28 mouse cellular contexts compared by ENCODE assay signal in genomic region chr5:129535431-129535830, GRCm38 (mm10). TPM values are rescaled to one million over a fixed set of nuclear protein-coding genes. Genes with fewer than 3 reads are reported as not detected.
DNase-seq lines count a peak whose midpoint lies in the region; ATAC-seq and TF ChIP-seq lines count a peak whose summit lies in the region.
"Had no signal": no experiment of that assay in that cellular context is flagged by ENCODE, and none has a peak within 500 bp of the region (broad histone marks: within the 10 kb centered on the region; RNA-seq: fewer than 3 reads in every experiment).

No protein-coding gene starts in this region.

- peaks cover 42% of the 10 kb centered on the region for H3K36me3 ChIP-seq in heart, embryonic 12.5 days
- H3K36me3 ChIP-seq in heart, embryonic 10.5 days = peaks cover 51% of the 10 kb centered on the region
- H3K36me3 ChIP-seq in megakaryocyte, embryonic 14.5 days (replicated peaks; ENCODE audit: low read length) = peaks cover 96% of the 10 kb centered on the region
- H3K36me3 ChIP-seq in heart, postnatal 0 days (replicated peaks; ENCODE audit: control insufficient read depth, insufficient read depth, low read length) = peaks cover 24% of the 10 kb centered on the region
- peaks cover 32% of the 10 kb centered on the region for H3K36me3 ChIP-seq in hindbrain, embryonic 14.5 days (replicated peaks; ENCODE audit: control insufficient read depth, insufficient read depth)

- WGBS in heart, embryonic 12.5 days = 66% methylated on average over 3 of the region's 3 CpGs
- 65% methylated on average over 3 of the region's 3 CpGs for WGBS in heart, embryonic 10.5 days
- 51% methylated on average over 3 of the region's 3 CpGs for WGBS in heart, postnatal 0 days
- WGBS in hindbrain, embryonic 14.5 days = 97% methylated on average over 3 of the region's 3 CpGs

- ATAC-seq in heart, embryonic 12.5 days (ENCODE audit: insufficient number of reproducible peaks, low FRiP score) = 0 out of 2 replicates have a peak, but pooled peaks have one; percentile 39
- no peak for ATAC-seq in megakaryocyte, adult 5-6 weeks (ENCODE audit: poor library complexity, severe bottlenecking)
- ATAC-seq in heart, postnatal 0 days (ENCODE audit: insufficient read depth, low read depth) = no peak
- no peak for ATAC-seq in hindbrain, embryonic 14.5 days (ENCODE audit: low FRiP score)
- ATAC-seq: activated CD4-positive, CD25-positive, alpha-beta regulatory T cell, adult 4 months; midbrain, embryonic 16.5 days had no signal

- no peak overlapping the region for H3K4me3 ChIP-seq in heart, embryonic 12.5 days
- no peak overlapping the region for H3K4me3 ChIP-seq in heart, embryonic 10.5 days
- peak overlapping the region; percentile 77 for H3K4me3 ChIP-seq in megakaryocyte, embryonic 14.5 days (replicated peaks)
- H3K4me3 ChIP-seq in heart, postnatal 0 days (ENCODE audit: low read depth, low read length) = no peak overlapping the region
- no peak overlapping the region for H3K4me3 ChIP-seq in hindbrain, embryonic 14.5 days (replicated peaks; ENCODE audit: low read length)
- H3K4me3 ChIP-seq: embryonic facial prominence, embryonic 10.5 days; embryonic facial prominence, embryonic 15.5 days; forebrain, embryonic 12.5 days; hindbrain, embryonic 15.5 days; limb, embryonic 12.5 days; liver, embryonic 15.5 days had no signal

- peaks cover 34% of the 10 kb centered on the region for H3K4me1 ChIP-seq in heart, embryonic 12.5 days (replicated peaks)
- H3K4me1 ChIP-seq in heart, embryonic 10.5 days = peaks cover 24% of the 10 kb centered on the region
- peaks cover 66% of the 10 kb centered on the region for H3K4me1 ChIP-seq in megakaryocyte, embryonic 14.5 days
- peaks cover 26% of the 10 kb centered on the region for H3K4me1 ChIP-seq in heart, postnatal 0 days (ENCODE audit: control insufficient read depth, insufficient read depth)
- no peaks in the 10 kb centered on the region for H3K4me1 ChIP-seq in hindbrain, embryonic 14.5 days (replicated peaks; ENCODE audit: control insufficient read depth, insufficient read depth, low read length)
- H3K4me1 ChIP-seq: embryonic facial prominence, embryonic 10.5 days; embryonic facial prominence, embryonic 15.5 days; forebrain, embryonic 12.5 days; hindbrain, embryonic 15.5 days; limb, embryonic 12.5 days had no signal

- no peak overlapping the region for H3K9ac ChIP-seq in heart, embryonic 12.5 days
- no peak overlapping the region for H3K9ac ChIP-seq in heart, postnatal 0 days (replicated peaks; ENCODE audit: low read depth, low read length)
- no peak overlapping the region for H3K9ac ChIP-seq in hindbrain, embryonic 14.5 days
- H3K9ac ChIP-seq: embryonic facial prominence, embryonic 15.5 days; forebrain, embryonic 12.5 days; forebrain, postnatal 0 days; hindbrain, embryonic 15.5 days; limb, embryonic 12.5 days; liver, embryonic 15.5 days; lung, embryonic 14.5 days had no signal

- TF ChIP-seq CTCF in heart, postnatal 0 days (IDR thresholded peaks at IDR 0.05; ENCODE audit: low read depth) = no peak

- H3K9me3 ChIP-seq in heart, embryonic 12.5 days (replicated peaks) = no peaks in the 10 kb centered on the region
- H3K9me3 ChIP-seq in heart, embryonic 10.5 days = no peaks in the 10 kb centered on the region
- H3K9me3 ChIP-seq in megakaryocyte, embryonic 14.5 days = no peaks in the 10 kb centered on the region
- no peaks in the 10 kb centered on the region for H3K9me3 ChIP-seq in heart, postnatal 0 days (replicated peaks; ENCODE audit: control insufficient read depth, low read length)
- no peaks in the 10 kb centered on the region for H3K9me3 ChIP-seq in hindbrain, embryonic 14.5 days (ENCODE audit: control insufficient read depth, low read length)
- H3K9me3 ChIP-seq: embryonic facial prominence, embryonic 10.5 days; embryonic facial prominence, embryonic 15.5 days; forebrain, embryonic 12.5 days; hindbrain, embryonic 15.5 days; limb, embryonic 12.5 days; liver, embryonic 15.5 days had no signal

- peak overlapping the region; percentile 32; the same call in 1 of the 2 replicates for H3K27ac ChIP-seq in heart, embryonic 12.5 days (ENCODE audit: poor library complexity, severe bottlenecking)
- no peak overlapping the region for H3K27ac ChIP-seq in heart, embryonic 10.5 days
- peak overlapping the region; percentile 86 for H3K27ac ChIP-seq in heart, postnatal 0 days (ENCODE audit: low read depth)
- no peak overlapping the region for H3K27ac ChIP-seq in hindbrain, embryonic 14.5 days
- H3K27ac ChIP-seq: embryonic facial prominence, embryonic 10.5 days; embryonic facial prominence, embryonic 15.5 days; forebrain, embryonic 12.5 days; hindbrain, embryonic 15.5 days; kidney, postnatal 0 days; limb, embryonic 12.5 days; liver, embryonic 15.5 days had no signal

- TF ChIP-seq EP300 in heart, postnatal 0 days (IDR thresholded peaks at IDR 0.05; ENCODE audit: low read depth) = no peak

- no peak for DNase-seq in heart, embryonic 10.5 days (ENCODE audit: low spot score)
- DNase-seq in heart, postnatal 0 days (ENCODE audit: low spot score) = no peak
- DNase-seq in hindbrain, embryonic 14.5 days (ENCODE audit: low spot score) = no peak
- DNase-seq: adrenal gland, adult 2 months; adrenal gland, postnatal 36 days; B cell, adult 2 months; cerebellum, adult 18-20 months; cerebellum, postnatal 14 days; forebrain, postnatal 0 days; gastrocnemius, postnatal 10 days; kidney, postnatal 4 days; lung, embryonic 14.5 days; lung, postnatal 14 days; right cerebral cortex, adult 18-20 months had no signal

- no peaks in the 10 kb centered on the region for H3K27me3 ChIP-seq in heart, embryonic 12.5 days (replicated peaks)
- H3K27me3 ChIP-seq in heart, embryonic 10.5 days (ENCODE audit: insufficient read depth, poor library complexity, severe bottlenecking) = no peaks in the 10 kb centered on the region
- H3K27me3 ChIP-seq in megakaryocyte, embryonic 14.5 days (replicated peaks) = no peaks in the 10 kb centered on the region
- H3K27me3 ChIP-seq in heart, postnatal 0 days (ENCODE audit: control insufficient read depth, insufficient read depth, low read length) = no peaks in the 10 kb centered on the region
- no peaks in the 10 kb centered on the region for H3K27me3 ChIP-seq in hindbrain, embryonic 14.5 days (ENCODE audit: control insufficient read depth, insufficient read depth, low read length)
- H3K27me3 ChIP-seq: embryonic facial prominence, embryonic 15.5 days; forebrain, embryonic 12.5 days; hindbrain, embryonic 15.5 days; limb, embryonic 12.5 days; liver, embryonic 15.5 days had no signal

- no peak overlapping the region for H3K4me2 ChIP-seq in heart, embryonic 12.5 days
- H3K4me2 ChIP-seq in heart, postnatal 0 days (ENCODE audit: low read depth, low read length) = no peak overlapping the region
- H3K4me2 ChIP-seq in hindbrain, embryonic 14.5 days (replicated peaks) = no peak overlapping the region
- H3K4me2 ChIP-seq: embryonic facial prominence, embryonic 15.5 days; forebrain, embryonic 12.5 days; hindbrain, embryonic 15.5 days; limb, embryonic 12.5 days; liver, embryonic 15.5 days; lung, embryonic 14.5 days; midbrain, embryonic 11.5 days had no signal

RNA-seq across cellular contexts. Expression of gene Sfswap, which starts 34.4 kb away (rescaled TPM):
- 29.3 and 31.2 TPM in 2 replicates for polyA plus RNA-seq in heart, embryonic 12.5 days (2016; fragmentation: Nextera tagmentation; extraction: Ambion mirVana)
- polyA plus RNA-seq in heart, embryonic 10.5 days (2016; fragmentation: Nextera tagmentation; extraction: Ambion mirVana) = 27.7 and 40.3 TPM in 2 replicates
- 48.3 and 60.9 TPM in 2 replicates for polyA plus RNA-seq in megakaryocyte, embryonic 14.5 days (2012; ENCODE audit: insufficient read depth, low replicate concordance)
- total RNA-seq in megakaryocyte, adult 5-6 weeks (2015) = 48.3 and 48.8 TPM in 2 replicates
- 57.6 and 74.0 TPM in 2 replicates for total RNA-seq in megakaryocyte, adult 5-6 weeks (2017)
- total RNA-seq in heart, postnatal 0 days (2014; rRNA removed; ENCODE audit: low replicate concordance) = 28.2 and 38.3 TPM in 2 replicates
- polyA plus RNA-seq in heart, postnatal 0 days (2015; fragmentation: Nextera tagmentation; extraction: Ambion mirVana) = 14.4 and 15.7 TPM in 2 replicates
- polyA plus RNA-seq in hindbrain, embryonic 14.5 days (2014; fragmentation: Nextera tagmentation; extraction: Ambion mirVana) = 52.4 and 58.3 TPM in 2 replicates

RNA-seq across cellular contexts. Expression of gene Mmp17, which starts 48.5 kb away (rescaled TPM):
- polyA plus RNA-seq in heart, embryonic 12.5 days (2016; fragmentation: Nextera tagmentation; extraction: Ambion mirVana) = 0.65 and 1.2 TPM in 2 replicates
- 0.71 and 1.3 TPM in 2 replicates for polyA plus RNA-seq in heart, embryonic 10.5 days (2016; fragmentation: Nextera tagmentation; extraction: Ambion mirVana)
- 0.76 TPM in 1 of 2 replicates, not detected in the other for polyA plus RNA-seq in megakaryocyte, embryonic 14.5 days (2012; ENCODE audit: insufficient read depth, low replicate concordance)
- 0.18 and 0.49 TPM in 2 replicates for total RNA-seq in megakaryocyte, adult 5-6 weeks (2015)
- total RNA-seq in megakaryocyte, adult 5-6 weeks (2017) = 0.04 TPM in 2 replicates
- total RNA-seq in heart, postnatal 0 days (2014; rRNA removed; ENCODE audit: low replicate concordance) = 0.43 and 2.6 TPM in 2 replicates
- polyA plus RNA-seq in heart, postnatal 0 days (2015; fragmentation: Nextera tagmentation; extraction: Ambion mirVana) = 0.41 TPM in 2 replicates
- 7.3 and 11.8 TPM in 2 replicates for polyA plus RNA-seq in hindbrain, embryonic 14.5 days (2014; fragmentation: Nextera tagmentation; extraction: Ambion mirVana)
- total RNA-seq: granulocyte monocyte progenitor cell, adult 5-6 weeks had no signal

Comparison
In these comparisons a context has a peak if more than half of its experiments do, and no peak if none do; other contexts are left out.
1. H3K27ac ChIP-seq: peak in heart, embryonic 12.5 days (single experiment) and heart, postnatal 0 days (single experiment); none in heart, embryonic 10.5 days (single experiment) and hindbrain, embryonic 14.5 days (single experiment).